Comparison of ENCODE assay signal across 22 mouse cellular contexts in genomic region chr10:89280402-89280801, GRCm38 (mm10).
DNase-seq lines count a peak whose midpoint lies in the region; ATAC-seq and TF ChIP-seq lines count a peak whose summit lies in the region.
"Had no signal": no experiment of that assay in that cellular context is flagged by ENCODE, and none has a peak within 500 bp of the region (broad histone marks: within the 10 kb centered on the region; RNA-seq: fewer than 3 reads in every experiment).

No protein-coding gene starts in this region.

- no peak overlapping the region for H3K27ac ChIP-seq in hindbrain, embryonic 16.5 days (ENCODE audit: low read depth, low read length)
- H3K27ac ChIP-seq in hindbrain, embryonic 12.5 days = no peak overlapping the region
- no peak overlapping the region for H3K27ac ChIP-seq in forebrain, postnatal 0 days (ENCODE audit: low read depth, low read length)
- no peak overlapping the region for H3K27ac ChIP-seq in midbrain, postnatal 0 days (ENCODE audit: low read depth, low read length)
- H3K27ac ChIP-seq in neural tube, embryonic 15.5 days (replicated peaks) = no peak overlapping the region
- H3K27ac ChIP-seq: embryonic facial prominence, embryonic 12.5 days; gastrocnemius, adult 2 months; heart, embryonic 13.5 days; hindbrain, embryonic 15.5 days; liver, embryonic 13.5 days; stomach, postnatal 0 days had no signal

- no peak overlapping the region for H3K9ac ChIP-seq in hindbrain, embryonic 16.5 days (ENCODE audit: low read depth, low read length)
- H3K9ac ChIP-seq in hindbrain, embryonic 12.5 days = no peak overlapping the region
- H3K9ac ChIP-seq in forebrain, postnatal 0 days = no peak overlapping the region
- H3K9ac ChIP-seq in midbrain, postnatal 0 days (replicated peaks; ENCODE audit: low read length, poor library complexity, severe bottlenecking) = no peak overlapping the region
- no peak overlapping the region for H3K9ac ChIP-seq in neural tube, embryonic 15.5 days (replicated peaks)
- H3K9ac ChIP-seq: embryonic facial prominence, embryonic 12.5 days; heart, embryonic 13.5 days; hindbrain, embryonic 15.5 days; liver, embryonic 13.5 days had no signal

- DNase-seq in cerebellum, postnatal 14 days = peak; percentile 22 to 29
- no peak for DNase-seq in cerebellum, adult 11 months
- DNase-seq in forebrain, postnatal 0 days = no peak
- peak; percentile 42 for DNase-seq in midbrain, postnatal 0 days (ENCODE audit: low spot score)
- DNase-seq: adrenal gland, postnatal 14 days; cerebellum, adult 9-11 months; gastrocnemius, adult 2 months; heart, postnatal 14 days; kidney, postnatal 36 days; liver, embryonic 13.5 days; lung, adult 2 months; lung, postnatal 14 days; thymus, adult 2 months; thymus, postnatal 4 days had no signal

- H3K9me3 ChIP-seq in hindbrain, embryonic 16.5 days (ENCODE audit: control insufficient read depth, low read length) = no peaks in the 10 kb centered on the region
- H3K9me3 ChIP-seq in hindbrain, embryonic 12.5 days (replicated peaks) = no peaks in the 10 kb centered on the region
- no peaks in the 10 kb centered on the region for H3K9me3 ChIP-seq in forebrain, postnatal 0 days (ENCODE audit: low read length)
- H3K9me3 ChIP-seq in midbrain, postnatal 0 days (ENCODE audit: low read length) = no peaks in the 10 kb centered on the region
- no peaks in the 10 kb centered on the region for H3K9me3 ChIP-seq in neural tube, embryonic 15.5 days (replicated peaks)
- H3K9me3 ChIP-seq: embryonic facial prominence, embryonic 12.5 days; heart, embryonic 13.5 days; hindbrain, embryonic 15.5 days; liver, embryonic 13.5 days had no signal

- no peaks in the 10 kb centered on the region for H3K4me1 ChIP-seq in hindbrain, embryonic 16.5 days (ENCODE audit: control insufficient read depth, insufficient read depth, low read depth, low read length)
- H3K4me1 ChIP-seq in hindbrain, embryonic 12.5 days = no peaks in the 10 kb centered on the region
- no peaks in the 10 kb centered on the region for H3K4me1 ChIP-seq in forebrain, postnatal 0 days (ENCODE audit: insufficient read depth)
- H3K4me1 ChIP-seq in midbrain, postnatal 0 days (ENCODE audit: insufficient read depth, low read length) = no peaks in the 10 kb centered on the region
- H3K4me1 ChIP-seq in neural tube, embryonic 15.5 days = no peaks in the 10 kb centered on the region
- H3K4me1 ChIP-seq: embryonic facial prominence, embryonic 12.5 days; heart, embryonic 13.5 days; hindbrain, embryonic 15.5 days; liver, embryonic 13.5 days had no signal

- no peaks in the 10 kb centered on the region for H3K27me3 ChIP-seq in hindbrain, embryonic 16.5 days (replicated peaks; ENCODE audit: control insufficient read depth, insufficient read depth, low read length)
- H3K27me3 ChIP-seq in hindbrain, embryonic 12.5 days = no peaks in the 10 kb centered on the region
- H3K27me3 ChIP-seq in forebrain, postnatal 0 days (ENCODE audit: insufficient read depth, low read length) = no peaks in the 10 kb centered on the region
- no peaks in the 10 kb centered on the region for H3K27me3 ChIP-seq in midbrain, postnatal 0 days (ENCODE audit: insufficient read depth, low read length)
- no peaks in the 10 kb centered on the region for H3K27me3 ChIP-seq in neural tube, embryonic 15.5 days (replicated peaks)
- H3K27me3 ChIP-seq: embryonic facial prominence, embryonic 12.5 days; heart, embryonic 13.5 days; hindbrain, embryonic 15.5 days; liver, embryonic 13.5 days had no signal

- peak; percentile 48; the same call in 1 of the 2 replicates for ATAC-seq in hindbrain, embryonic 16.5 days
- no peak for ATAC-seq in hindbrain, embryonic 12.5 days (ENCODE audit: low FRiP score)
- ATAC-seq in forebrain, postnatal 0 days = peak; percentile 29; the same call in 1 of the 2 replicates
- no peak for ATAC-seq in midbrain, postnatal 0 days (ENCODE audit: low FRiP score)
- ATAC-seq in neural tube, embryonic 15.5 days (ENCODE audit: low FRiP score) = no peak
- ATAC-seq: intestine, embryonic 16.5 days had no signal

- TF ChIP-seq CTCF in forebrain, postnatal 0 days (IDR thresholded peaks at IDR 0.05; ENCODE audit: low read depth) = no peak
- TF ChIP-seq CTCF in midbrain, postnatal 0 days (IDR thresholded peaks at IDR 0.05) = no peak

- no peak overlapping the region for H3K4me3 ChIP-seq in hindbrain, embryonic 16.5 days (ENCODE audit: low read length)
- H3K4me3 ChIP-seq in hindbrain, embryonic 12.5 days = no peak overlapping the region
- H3K4me3 ChIP-seq in forebrain, postnatal 0 days (ENCODE audit: low read depth, low read length) = no peak overlapping the region
- no peak overlapping the region for H3K4me3 ChIP-seq in midbrain, postnatal 0 days (ENCODE audit: low read depth, low read length)
- H3K4me3 ChIP-seq in neural tube, embryonic 15.5 days (replicated peaks) = no peak overlapping the region
- H3K4me3 ChIP-seq: embryonic facial prominence, embryonic 12.5 days; gastrocnemius, adult 2 months; heart, embryonic 13.5 days; hindbrain, embryonic 15.5 days; liver, embryonic 13.5 days had no signal

- WGBS in hindbrain, embryonic 16.5 days = 56% methylated on average over 5 of the region's 5 CpGs
- WGBS in hindbrain, embryonic 12.5 days = 80% methylated on average over 5 of the region's 5 CpGs
- WGBS in forebrain, postnatal 0 days = 30% methylated on average over 5 of the region's 5 CpGs
- WGBS in midbrain, postnatal 0 days = 42% methylated on average over 5 of the region's 5 CpGs
- WGBS in neural tube, embryonic 15.5 days = 69% methylated on average over 5 of the region's 5 CpGs

- no peaks in the 10 kb centered on the region for H3K36me3 ChIP-seq in hindbrain, embryonic 16.5 days (ENCODE audit: control insufficient read depth, insufficient read depth, low read length)
- H3K36me3 ChIP-seq in hindbrain, embryonic 12.5 days = no peaks in the 10 kb centered on the region
- no peaks in the 10 kb centered on the region for H3K36me3 ChIP-seq in forebrain, postnatal 0 days (ENCODE audit: insufficient read depth)
- H3K36me3 ChIP-seq in midbrain, postnatal 0 days (ENCODE audit: insufficient read depth, low read length) = no peaks in the 10 kb centered on the region
- no peaks in the 10 kb centered on the region for H3K36me3 ChIP-seq in neural tube, embryonic 15.5 days
- H3K36me3 ChIP-seq: embryonic facial prominence, embryonic 12.5 days; heart, embryonic 13.5 days; hindbrain, embryonic 15.5 days; liver, embryonic 13.5 days had no signal

- no peak overlapping the region for H3K4me2 ChIP-seq in hindbrain, embryonic 16.5 days (ENCODE audit: low read length)
- H3K4me2 ChIP-seq in hindbrain, embryonic 12.5 days (replicated peaks) = no peak overlapping the region
- no peak overlapping the region for H3K4me2 ChIP-seq in forebrain, postnatal 0 days (ENCODE audit: low read depth)
- H3K4me2 ChIP-seq in midbrain, postnatal 0 days (ENCODE audit: low read depth, low read length, poor library complexity, severe bottlenecking) = no peak overlapping the region
- H3K4me2 ChIP-seq in neural tube, embryonic 15.5 days = no peak overlapping the region
- H3K4me2 ChIP-seq: embryonic facial prominence, embryonic 12.5 days; heart, embryonic 13.5 days; hindbrain, embryonic 15.5 days; liver, embryonic 13.5 days had no signal

Comparison
In these comparisons a context has a peak if more than half of its experiments do, and no peak if none do; other contexts are left out.
1. DNase-seq: peak in cerebellum, postnatal 14 days (2 of 2) and midbrain, postnatal 0 days (single experiment); none in cerebellum, adult 11 months (single experiment) and forebrain, postnatal 0 days (single experiment).
2. ATAC-seq: peak in hindbrain, embryonic 16.5 days (single experiment) and forebrain, postnatal 0 days (single experiment); none in hindbrain, embryonic 12.5 days (single experiment), midbrain, postnatal 0 days (single experiment) and neural tube, embryonic 15.5 days (single experiment).